Mouse (Mus musculus) granulocyte monocyte progenitor cell, adult 5-6 weeks (primary cell): Measurements from ENCODE around the gene Bcl2l13. TPM values are rescaled to one million over a fixed set of nuclear protein-coding genes. Genes with fewer than 3 reads are reported as not detected.

Experiments used
- total RNA-seq, 2 experiments: library from RNA; stranded (forward) in 1 of 2; stranded (reverse) in 1 of 2; fragments of 200-712, 200-1000 nt in 1 of 2; fragments of >200 nt in 1 of 2; fragmentation: Nextera tagmentation in 1 of 2; gene quantifications; 2 replicates each; pipeline ENCODE4 v1.2.3; 2014 to 2017

Gene Bcl2l13
- total RNA-seq, 2 experiments from 2014 or later, result 27.6 to 27.9 TPM

Other genes with a start within 250 kb of the Bcl2l13 start
- gene Cecr2, start 169.8 kb upstream of the Bcl2l13 start, total RNA-seq (2014; fragmentation: Nextera tagmentation), result 0.15 TPM in 1 of 2 replicates, not detected in the other
- gene Cecr2, start 169.8 kb upstream of the Bcl2l13 start, total RNA-seq (2017), result not detected in 2 replicates
- not detected in 2 replicates for gene Slc25a18, start 62.6 kb upstream of the Bcl2l13 start, total RNA-seq (2014; fragmentation: Nextera tagmentation)
- gene Slc25a18, start 62.6 kb upstream of the Bcl2l13 start, total RNA-seq (2017), result not detected in 2 replicates
- gene Atp6v1e1, start 13.4 kb upstream of the Bcl2l13 start, total RNA-seq (2014; fragmentation: Nextera tagmentation), result 118 and 138 TPM in 2 replicates
- 128 and 131 TPM in 2 replicates for gene Atp6v1e1, start 13.4 kb upstream of the Bcl2l13 start, total RNA-seq (2017)
- gene Bid, start 80.6 kb downstream of the Bcl2l13 start, total RNA-seq (2014; fragmentation: Nextera tagmentation), result 90.9 and 98.7 TPM in 2 replicates
- 64.6 and 66.4 TPM in 2 replicates for gene Bid, start 80.6 kb downstream of the Bcl2l13 start, total RNA-seq (2017)